Mouse (Mus musculus): ENCODE measurements around the gene Nsrp1.
"Not testable (repeated sequence)": the region's sequence is repeated elsewhere in the genome, so short reads cannot be mapped to it uniquely, and the experiment has no call there.

The Nsrp1 gene

GRCm38 (mm10) chr11:77078273-77079134 lies at the start of gene Nsrp1:
Nsrp1 (minus strand) TSS chr11:77078435.
- peak; percentile 91 for DNase-seq (ENCODE audit: low spot score)

DNA sequence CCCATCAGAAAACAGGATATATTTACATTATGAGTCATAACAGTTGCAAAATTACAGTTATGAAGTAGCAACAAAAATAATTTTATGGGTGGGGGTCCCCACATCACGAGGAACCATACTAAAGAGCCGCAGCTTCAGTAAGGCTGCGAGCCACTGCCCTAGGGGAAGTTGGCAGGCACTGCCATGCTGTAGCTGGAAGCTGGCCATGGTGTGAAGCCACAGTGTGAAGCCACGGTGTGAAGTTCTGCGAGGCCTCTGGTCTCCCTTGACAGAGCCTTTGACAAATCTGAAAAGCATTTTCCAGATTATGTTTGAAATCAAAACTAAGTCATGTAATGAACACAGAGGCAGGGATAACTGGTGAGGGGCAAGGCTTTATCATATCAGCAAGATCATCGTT lies 32.9 kb upstream of the Nsrp1 start:
- DNase-seq (ENCODE audit: low spot score): no peak

DNA sequence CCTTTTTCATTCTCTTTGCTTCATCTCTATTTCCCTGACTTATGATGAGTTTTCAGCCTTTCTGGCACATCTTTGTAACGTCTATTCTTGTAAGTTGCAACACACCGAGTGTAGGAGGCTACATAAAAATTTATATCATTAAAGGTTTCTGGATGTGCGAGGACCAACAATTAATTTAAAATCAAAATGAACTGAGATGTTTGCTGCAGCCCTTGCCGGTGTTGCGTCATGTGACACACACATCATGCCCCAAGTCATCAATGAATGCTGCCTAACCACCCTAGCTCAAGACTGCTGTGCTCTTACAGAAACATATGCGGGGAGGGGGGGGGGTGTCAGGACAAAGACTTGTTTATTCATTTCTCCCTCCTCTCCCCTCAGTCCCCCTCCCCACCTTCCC lies 30.2 kb upstream of the Nsrp1 start:
- no peak for DNase-seq (ENCODE audit: low spot score)

- not testable (repeated sequence) for DNase-seq (ENCODE audit: low spot score)
Measured at GRCm38 (mm10) chr11:77107872-77108271, 29.6 kb upstream of the Nsrp1 start.

DNA sequence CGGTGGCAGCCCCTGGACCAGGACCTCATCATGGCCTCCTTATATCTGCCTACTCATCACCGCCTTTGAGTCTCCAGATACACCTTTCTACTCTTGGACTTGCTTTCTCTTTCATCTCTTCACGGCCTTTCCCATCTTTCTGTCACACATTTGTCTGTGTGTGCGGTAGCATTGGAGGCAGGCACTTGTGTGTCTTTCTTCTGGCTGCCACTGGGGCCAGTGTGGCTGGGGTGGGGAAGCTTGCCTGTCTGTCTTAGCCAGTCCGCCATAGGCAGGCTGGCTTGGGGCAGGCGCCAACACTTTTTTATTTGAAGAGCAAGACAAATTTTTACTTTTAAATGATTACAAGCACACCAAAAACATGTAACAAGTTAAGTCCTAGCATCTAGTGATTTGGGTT lies 28.7 kb upstream of the Nsrp1 start:
- no peak for DNase-seq (ENCODE audit: low spot score)

DNA sequence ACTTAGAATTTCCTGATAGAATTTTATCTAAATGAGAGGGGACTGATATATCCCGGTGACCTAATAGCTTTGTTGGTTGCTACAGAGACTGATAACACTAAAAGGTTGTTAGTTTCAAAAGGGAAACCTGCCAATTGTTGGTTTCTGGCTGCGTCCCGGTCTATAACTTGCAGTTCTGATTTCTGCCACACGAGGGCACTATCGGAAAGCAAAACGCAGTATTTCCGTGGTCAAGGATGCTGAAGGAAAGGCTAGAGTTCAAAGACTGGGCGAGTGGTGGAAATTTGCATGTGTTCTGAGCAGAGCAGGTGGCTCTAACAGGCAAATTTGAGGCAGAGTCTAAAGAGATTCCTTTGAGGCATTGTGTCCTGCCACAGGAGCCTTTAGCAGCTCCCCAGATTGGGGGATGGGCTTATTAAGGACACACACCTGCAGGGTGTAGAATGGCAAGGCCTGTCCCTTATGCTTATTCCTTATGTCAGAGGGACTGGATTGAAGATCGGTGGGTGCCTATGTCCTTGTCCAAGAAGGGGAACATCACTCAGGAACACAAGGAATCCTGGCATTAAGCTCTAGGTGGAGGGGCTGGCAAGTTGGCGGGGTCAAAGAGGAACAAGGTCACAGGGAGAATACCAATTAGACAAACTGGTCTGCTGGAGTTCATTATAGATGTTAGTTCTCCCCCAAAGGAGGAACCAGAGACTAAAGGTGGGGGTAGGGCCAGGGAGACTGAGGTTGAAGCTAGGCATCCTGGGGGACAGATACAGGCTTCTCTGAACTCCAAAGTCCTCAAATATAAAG lies 22.1 kb upstream of the Nsrp1 start:
- DNase-seq (ENCODE audit: low spot score): peak; percentile 82

- DNase-seq (ENCODE audit: low spot score): no peak
Measured at GRCm38 (mm10) chr11:77098332-77098972, 20.2 kb upstream of the Nsrp1 start.

GRCm38 (mm10) chr11:77096991-77097390 lies 18.8 kb upstream of the Nsrp1 start:
- DNase-seq (ENCODE audit: low spot score): no peak

DNA sequence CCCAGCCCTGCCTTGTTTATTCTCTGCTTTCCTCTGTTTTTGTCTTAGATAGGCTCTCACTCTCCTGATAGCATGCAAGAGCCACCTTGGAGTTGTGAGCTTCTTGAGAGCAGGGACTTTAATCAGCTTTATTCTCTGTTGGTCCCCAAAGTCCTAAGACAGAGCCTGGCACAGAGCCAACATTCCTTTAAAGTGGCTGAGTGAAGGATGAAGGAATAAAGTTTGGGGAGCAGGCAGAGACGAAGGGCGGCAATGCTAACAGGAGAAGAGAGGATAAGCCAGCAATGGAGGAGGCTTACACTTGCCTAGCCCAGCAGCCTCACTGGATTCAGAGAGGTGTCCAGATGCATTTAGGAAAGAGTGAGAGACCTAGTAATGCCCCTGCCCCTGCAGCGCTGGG lies 18.3 kb upstream of the Nsrp1 start:
- DNase-seq (ENCODE audit: low spot score): no peak

- no peak for DNase-seq (ENCODE audit: low spot score)
Measured at GRCm38 (mm10) chr11:77095206-77095605, 17.0 kb upstream of the Nsrp1 start.

- no peak for DNase-seq (ENCODE audit: low spot score)
Measured at GRCm38 (mm10) chr11:77094136-77094535, 15.9 kb upstream of the Nsrp1 start.

- DNase-seq (ENCODE audit: low spot score): peak; percentile 38
Measured at GRCm38 (mm10) chr11:77093208-77093607, 15.0 kb upstream of the Nsrp1 start.

- no peak for DNase-seq (ENCODE audit: low spot score)
Measured at GRCm38 (mm10) chr11:77089162-77089561, 10.9 kb upstream of the Nsrp1 start.

GRCm38 (mm10) chr11:77087004-77087403 lies 8.8 kb upstream of the Nsrp1 start:
- DNase-seq (ENCODE audit: low spot score): no peak

- DNase-seq (ENCODE audit: low spot score): no peak
Measured at GRCm38 (mm10) chr11:77084001-77084682, 5.9 kb upstream of the Nsrp1 start.

DNA sequence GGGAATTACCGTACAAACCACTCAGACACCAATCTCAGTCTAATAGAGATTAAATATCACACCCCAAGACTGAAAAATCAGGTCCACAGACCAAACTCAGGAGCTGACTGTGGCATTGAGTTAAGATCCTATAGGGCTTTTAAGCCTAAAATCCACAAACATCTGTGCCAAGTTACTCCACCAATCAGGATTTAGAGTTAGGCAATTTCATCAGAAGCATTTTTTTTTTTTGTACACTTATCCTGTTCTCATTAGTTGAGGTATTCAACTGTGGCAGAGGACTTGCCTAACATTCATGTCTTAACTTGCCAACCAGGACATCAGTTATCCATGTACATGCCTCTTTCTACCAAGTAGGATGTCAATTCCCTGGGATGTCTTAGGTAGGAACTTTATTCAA lies 1.1 kb upstream of the Nsrp1 start:
- DNase-seq (ENCODE audit: low spot score): no peak

GRCm38 (mm10) chr11:77077792-77078191 lies 443 bp downstream of the Nsrp1 start:
- peak; percentile 37 for DNase-seq (ENCODE audit: low spot score)

DNA sequence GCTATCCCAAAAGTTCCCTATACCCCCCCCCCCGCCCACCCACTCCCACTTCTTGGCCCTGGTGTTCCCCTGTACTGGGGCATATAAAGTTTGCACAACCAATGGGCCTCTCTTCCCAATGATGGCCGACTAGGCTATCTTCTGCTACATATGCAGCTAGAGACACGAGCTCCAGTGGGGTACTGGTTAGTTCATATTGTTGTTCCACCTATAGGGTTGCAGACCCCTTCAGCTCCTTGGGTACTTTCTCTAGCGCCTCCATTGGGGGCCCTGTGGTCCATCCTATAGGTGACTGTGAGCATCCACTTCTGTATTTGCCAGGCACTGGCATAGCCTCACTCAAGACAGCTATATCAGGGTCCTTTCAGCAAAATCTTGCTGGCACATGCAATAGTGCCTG lies 904 bp downstream of the Nsrp1 start:
- DNase-seq (ENCODE audit: low spot score): not testable (repeated sequence)

DNA sequence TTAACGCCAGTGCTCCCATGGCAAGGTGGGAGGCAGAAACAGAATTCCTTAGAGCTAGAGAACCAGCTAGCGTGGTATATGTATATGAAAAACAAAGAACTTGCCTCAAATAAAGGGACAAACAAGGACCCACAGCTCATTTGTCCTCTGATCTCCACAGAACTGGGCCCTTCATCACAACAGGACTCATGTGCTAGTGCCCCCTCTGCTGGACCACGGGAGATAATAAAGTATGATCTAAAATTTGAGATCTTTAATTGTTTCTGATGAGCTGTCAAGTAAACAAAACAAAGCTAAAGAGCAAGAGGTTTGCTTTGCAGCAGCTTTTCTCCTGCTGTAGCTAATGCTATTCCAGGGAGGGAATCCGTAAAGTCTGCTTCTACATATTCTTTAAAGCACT lies 7.5 kb downstream of the Nsrp1 start:
- DNase-seq (ENCODE audit: low spot score): peak; percentile 28

- no peak for DNase-seq (ENCODE audit: low spot score)
Measured at GRCm38 (mm10) chr11:77068825-77069224, 9.4 kb downstream of the Nsrp1 start.

DNA sequence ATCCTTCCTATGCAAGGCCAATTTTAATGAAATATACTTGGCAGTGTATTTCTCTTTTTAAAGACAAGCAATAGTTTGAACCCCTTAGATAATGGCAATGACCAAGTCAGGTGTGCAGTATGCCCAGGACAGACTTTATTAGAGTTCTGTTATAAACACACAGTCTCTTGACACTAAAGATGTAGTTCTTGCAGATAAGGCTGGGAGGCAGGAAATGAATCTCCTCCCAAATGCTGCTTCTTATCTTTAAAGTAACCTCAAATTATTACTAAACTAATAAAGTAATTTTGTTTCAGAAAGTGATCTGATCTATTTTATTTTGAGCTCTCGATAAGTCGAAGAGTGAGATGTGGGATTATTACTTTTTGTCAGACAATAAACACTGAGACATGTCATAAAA lies 14.8 kb downstream of the Nsrp1 start:
- DNase-seq (ENCODE audit: low spot score): no peak

DNA sequence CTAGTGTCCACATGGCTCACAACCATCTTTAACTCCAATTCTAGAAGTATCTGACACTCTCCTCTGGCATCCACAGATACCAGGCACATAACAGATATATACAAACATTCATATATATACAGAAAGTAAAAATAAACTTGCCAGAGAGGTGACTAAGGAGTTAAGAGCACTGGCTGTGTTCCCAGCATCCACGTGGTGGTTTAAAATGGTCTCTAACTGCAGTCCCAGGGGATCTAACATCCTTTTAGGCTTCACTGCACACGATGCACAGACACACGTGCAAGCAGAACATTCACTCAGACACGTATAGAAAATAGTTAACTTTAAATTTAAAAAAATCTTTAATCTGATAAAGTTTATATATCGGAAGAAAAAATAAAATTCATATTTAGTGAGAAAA lies 16.3 kb downstream of the Nsrp1 start:
- DNase-seq (ENCODE audit: low spot score): peak; percentile 54

Measured in MN1 (cell line).